Mouse (Mus musculus) subcutaneous adipose tissue, adult 2 months (tissue): ENCODE results near the gene Luc7l. TPM values are rescaled to one million over a fixed set of nuclear protein-coding genes. Genes with fewer than 3 reads are reported as not detected.

Experiments used
- polyA plus RNA-seq: library from polyadenylated mRNA; depleted of rRNA; stranded (reverse); fragments of >200 nt; gene quantifications from 2 replicates; pipeline ENCODE4 v1.2.3, GENCODE M21; 2012; ENCODE audit warnings: low replicate concordance; rRNA removed

The Luc7l gene
- 18.2 and 36.7 TPM in 2 replicates for polyA plus RNA-seq

GRCm38 (mm10) chr17:26252539-26253251, at the start of gene Luc7l:
TSS of gene Luc7l (plus strand) at chr17:26252896.

GRCm38 (mm10) chr17:26207686-26208085, 45.0 kb upstream of the Luc7l start, which contains the start of gene Arhgdig:
TSS of gene Arhgdig (minus strand) at chr17:26207786.

GRCm38 (mm10) chr17:26244101-26244841, 8.4 kb upstream of the Luc7l start, which contains the start of gene Fam234a:
TSS of gene Fam234a (minus strand) at chr17:26244242.

Other genes with a start within 250 kb of the Luc7l start
- 32.8 and 33.6 TPM in 2 replicates for gene Rab11fip3, start 183.3 kb upstream of the Luc7l start, polyA plus RNA-seq
- gene Decr2, start 162.6 kb upstream of the Luc7l start, polyA plus RNA-seq: 27.4 and 27.8 TPM in 2 replicates
- 24.8 and 57.1 TPM in 2 replicates for gene Nme4, start 157.3 kb upstream of the Luc7l start, polyA plus RNA-seq
- gene Tmem8, start 139.6 kb upstream of the Luc7l start, polyA plus RNA-seq: 15.5 and 21.6 TPM in 2 replicates
- 95.3 and 97.5 TPM in 2 replicates for gene Mrpl28, start 129.4 kb upstream of the Luc7l start, polyA plus RNA-seq
- 12.9 and 23.6 TPM in 2 replicates for gene Axin1, start 114.2 kb upstream of the Luc7l start, polyA plus RNA-seq
- 0.60 TPM in 1 of 2 replicates, not detected in the other for gene Pdia2, start 53.8 kb upstream of the Luc7l start, polyA plus RNA-seq
- gene Rgs11, start 49.9 kb upstream of the Luc7l start, polyA plus RNA-seq: 1.7 and 20.8 TPM in 2 replicates
- gene Arhgdig, start 45.1 kb upstream of the Luc7l start, polyA plus RNA-seq: 0.72 and 7.1 TPM in 2 replicates
- 101 and 132 TPM in 2 replicates for gene Fam234a, start 8.7 kb upstream of the Luc7l start, polyA plus RNA-seq
- gene Neurl1b, start 161.9 kb downstream of the Luc7l start, polyA plus RNA-seq: 18.8 and 30.6 TPM in 2 replicates